Mouse (Mus musculus): ENCODE results near the gene Vmn1r198. TPM values are rescaled to one million over a fixed set of nuclear protein-coding genes. Genes with fewer than 3 reads are reported as not detected.

Gene Vmn1r198
- polyA plus RNA-seq, 1 experiment from 2014 or later = not detected

DNA sequence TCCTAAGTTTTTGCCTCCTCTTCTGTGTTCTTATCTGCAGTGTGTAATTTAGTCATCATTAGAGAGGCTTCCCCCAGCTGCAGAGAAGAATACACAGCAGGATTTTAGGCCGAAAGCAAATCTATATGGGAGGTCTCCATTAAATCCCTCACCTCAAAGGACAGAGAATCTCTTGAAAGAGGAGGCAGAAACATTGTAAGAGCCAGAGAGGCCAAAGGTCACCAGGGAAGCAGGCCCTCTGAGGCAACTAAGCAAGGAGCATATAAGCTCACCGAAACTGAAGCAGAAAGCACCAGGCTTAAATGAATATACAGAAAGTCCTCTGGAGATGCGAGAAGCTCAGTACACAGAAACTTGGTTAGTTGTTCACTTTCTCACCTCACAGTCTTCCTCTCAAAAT lies 39.9 kb downstream of the Vmn1r198 start, which contains the start of gene Vmn1r200:
Gene Vmn1r200, plus strand, starts transcription at position 301 of the 400 bp plus-strand sequence.
- H3K9ac ChIP-seq = no peak within 1 kb of the TSS
- no peaks in the 10 kb centered on the region for H3K36me3 ChIP-seq
- no peak within 1 kb of the TSS for H3K4me2 ChIP-seq
- H3K4me1 ChIP-seq = no peaks in the 10 kb centered on the region
- H3K4me3 ChIP-seq (replicated peaks) = no peak within 1 kb of the TSS
- no peak for ATAC-seq (ENCODE audit: insufficient read depth, low FRiP score, low read depth)
- H3K27me3 ChIP-seq (replicated peaks) = no peaks in the 10 kb centered on the region
- H3K27ac ChIP-seq = no peak within 1 kb of the TSS
- WGBS = 59% methylated on average over 3 of the region's 3 CpGs
- H3K9me3 ChIP-seq = no peaks in the 10 kb centered on the region

DNA sequence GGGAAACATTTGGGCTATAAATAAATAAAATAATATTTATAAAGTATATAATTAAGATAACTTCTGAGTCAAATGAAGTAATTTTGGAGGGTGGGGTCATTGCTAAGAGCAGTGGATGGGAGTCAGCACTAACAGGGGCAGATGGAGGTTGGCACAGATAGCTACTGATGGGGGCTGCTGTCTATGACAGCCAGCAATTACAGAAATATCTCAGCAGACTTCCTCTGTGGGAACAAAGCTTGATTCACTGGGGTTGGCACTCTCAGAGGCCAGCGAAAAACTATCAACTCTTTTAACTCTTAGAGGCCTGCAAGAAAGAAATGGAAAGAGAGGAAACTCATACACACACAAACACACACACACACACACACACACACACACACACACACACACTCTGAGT lies 52.8 kb downstream of the Vmn1r198 start:
- Histone ChIP-seq H3K9ac (no peak overlapping the region), H3K27ac (no peak overlapping the region), H3K36me3 (no peaks in the 10 kb centered on the region), H3K4me1 (no peaks in the 10 kb centered on the region), H3K4me2 (no peak overlapping the region), H3K27me3 (replicated peaks) (no peaks in the 10 kb centered on the region), H3K4me3 (replicated peaks) (no peak overlapping the region), H3K9me3 (no peaks in the 10 kb centered on the region)
- no peak for ATAC-seq (ENCODE audit: insufficient read depth, low FRiP score, low read depth)
- WGBS = 50% methylated on average over 1 of the region's 1 CpGs

Other genes starting within 250 kb of the Vmn1r198 start
- not detected in 2 replicates for gene Vmn1r189, start 244.5 kb upstream of the Vmn1r198 start, polyA plus RNA-seq (2015; fragmentation: Nextera tagmentation; extraction: Ambion mirVana)
- gene Vmn1r191, start 166.4 kb upstream of the Vmn1r198 start, polyA plus RNA-seq (2015; fragmentation: Nextera tagmentation; extraction: Ambion mirVana) = not detected in 2 replicates
- not detected in 2 replicates for gene Vmn1r192, start 159.2 kb upstream of the Vmn1r198 start, polyA plus RNA-seq (2015; fragmentation: Nextera tagmentation; extraction: Ambion mirVana)
- not detected in 2 replicates for gene Vmn1r193, start 127.2 kb upstream of the Vmn1r198 start, polyA plus RNA-seq (2015; fragmentation: Nextera tagmentation; extraction: Ambion mirVana)
- not detected in 2 replicates for gene Vmn1r194, start 106.1 kb upstream of the Vmn1r198 start, polyA plus RNA-seq (2015; fragmentation: Nextera tagmentation; extraction: Ambion mirVana)
- not detected in 2 replicates for gene Vmn1r195, start 79.8 kb upstream of the Vmn1r198 start, polyA plus RNA-seq (2015; fragmentation: Nextera tagmentation; extraction: Ambion mirVana)
- gene Vmn1r196, start 60.4 kb upstream of the Vmn1r198 start, polyA plus RNA-seq (2015; fragmentation: Nextera tagmentation; extraction: Ambion mirVana) = not detected in 2 replicates
- not detected in 2 replicates for gene Vmn1r197, start 25.8 kb upstream of the Vmn1r198 start, polyA plus RNA-seq (2015; fragmentation: Nextera tagmentation; extraction: Ambion mirVana)
- gene Vmn1r199, start 29.5 kb downstream of the Vmn1r198 start, polyA plus RNA-seq (2015; fragmentation: Nextera tagmentation; extraction: Ambion mirVana) = not detected in 2 replicates
- not detected in 2 replicates for gene Vmn1r200, start 40.0 kb downstream of the Vmn1r198 start, polyA plus RNA-seq (2015; fragmentation: Nextera tagmentation; extraction: Ambion mirVana)
- gene Vmn1r201, start 121.6 kb downstream of the Vmn1r198 start, polyA plus RNA-seq (2015; fragmentation: Nextera tagmentation; extraction: Ambion mirVana) = not detected in 2 replicates
- 0.03 TPM in 1 of 2 replicates, not detected in the other for gene Vmn1r202, start 155.0 kb downstream of the Vmn1r198 start, polyA plus RNA-seq (2015; fragmentation: Nextera tagmentation; extraction: Ambion mirVana)
- gene Vmn1r203, start 167.8 kb downstream of the Vmn1r198 start, polyA plus RNA-seq (2015; fragmentation: Nextera tagmentation; extraction: Ambion mirVana) = not detected in 2 replicates
- not detected in 2 replicates for gene Vmn1r204, start 202.8 kb downstream of the Vmn1r198 start, polyA plus RNA-seq (2015; fragmentation: Nextera tagmentation; extraction: Ambion mirVana)
- not detected in 2 replicates for gene Vmn1r205, start 242.6 kb downstream of the Vmn1r198 start, polyA plus RNA-seq (2015; fragmentation: Nextera tagmentation; extraction: Ambion mirVana)